Mouse (Mus musculus): ENCODE measurements at regions not wholly inside any gene's neighbourhood (a gene's known extent, or its start where the extent isn't known, plus 50 kb on each side); places are given as distances from the start of the nearest gene placed in this dataset.

GRCm38 (mm10) chr11:94876707-94877106, 59.3 kb upstream of the Col1a1 start:
- no peak for TF ChIP-seq CEBPB (IDR thresholded peaks at IDR 0.05; ENCODE audit: low read depth)
- no peak for TF ChIP-seq CTCF (IDR thresholded peaks at IDR 0.05; ENCODE audit: control insufficient read depth, insufficient read depth, insufficient read length)

Measured in C2C12 (cell line).